Mouse (Mus musculus): ENCODE measurements at regions not wholly inside any gene's neighbourhood (a gene's known extent, or its start where the extent isn't known, plus 50 kb on each side); places are given as distances from the start of the nearest gene placed in this dataset.

DNA sequence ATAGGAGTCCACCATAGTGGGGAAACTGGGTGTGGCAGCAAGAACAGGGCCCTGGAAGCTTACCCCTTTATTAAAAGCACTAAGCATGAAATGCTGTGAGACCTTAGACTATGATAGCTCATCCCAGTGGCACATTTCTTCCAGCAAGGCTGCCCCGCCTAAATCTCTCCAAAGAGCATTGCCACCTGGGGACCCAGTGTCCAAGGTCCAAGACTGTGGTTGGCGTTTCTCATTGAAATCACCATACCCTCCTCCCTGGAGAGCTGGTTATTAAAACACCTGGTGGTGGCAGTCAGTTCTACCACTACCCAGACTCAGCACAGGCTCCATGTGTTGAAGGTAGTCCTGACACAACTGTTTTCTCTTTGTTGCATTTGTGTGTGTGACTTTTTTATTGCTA, 78.9 kb upstream of the Stt3b start:
- H3K9ac ChIP-seq (replicated peaks) = no peak overlapping the region
- H3K9me3 ChIP-seq = no peaks in the 10 kb centered on the region
- no peaks in the 10 kb centered on the region for H3K27me3 ChIP-seq
- peaks cover 9% of the 10 kb centered on the region; the same call in 1 of the 2 replicates for H3K4me1 ChIP-seq
- H3K4me3 ChIP-seq = no peak overlapping the region
- H3K36me3 ChIP-seq = no peaks in the 10 kb centered on the region
- 88% methylated on average over 2 of the region's 2 CpGs for WGBS
- no peak for ATAC-seq (ENCODE audit: low FRiP score, low read depth)
- no peak overlapping the region for H3K4me2 ChIP-seq (replicated peaks)
- no peak overlapping the region for H3K27ac ChIP-seq (replicated peaks)

DNA sequence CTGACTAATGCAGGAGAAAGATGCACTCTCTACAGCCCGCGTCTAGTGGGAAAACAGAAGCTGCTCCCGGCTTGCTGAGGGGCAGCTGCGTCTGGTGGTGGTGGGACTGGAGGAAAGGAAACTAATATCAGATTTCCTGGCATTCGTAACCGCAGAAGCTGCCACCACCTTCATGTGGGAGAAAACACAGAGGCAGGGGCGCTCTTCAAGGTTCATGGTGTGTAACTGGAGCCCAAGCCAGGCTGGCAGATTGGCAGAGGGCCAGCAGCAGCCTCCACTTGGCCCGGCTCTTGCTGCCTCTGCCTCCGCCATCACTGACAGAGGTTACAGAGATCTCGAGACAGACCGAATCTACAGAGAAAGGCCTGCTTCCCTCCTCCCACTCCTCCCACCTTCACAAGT, 80.7 kb upstream of the Stt3b start:
- no peaks in the 10 kb centered on the region for H3K36me3 ChIP-seq
- H3K27ac ChIP-seq (replicated peaks) = 0 out of 2 replicates have a peak overlapping the region, but pooled peaks have one; percentile 40
- WGBS = 41% methylated on average over 11 of the region's 11 CpGs
- no peak for ATAC-seq (ENCODE audit: low FRiP score, low read depth)
- no peaks in the 10 kb centered on the region for H3K9me3 ChIP-seq
- no peaks in the 10 kb centered on the region for H3K27me3 ChIP-seq
- no peak overlapping the region for H3K4me3 ChIP-seq
- H3K4me2 ChIP-seq (replicated peaks) = no peak overlapping the region
- peaks cover 9% of the 10 kb centered on the region; the same call in 1 of the 2 replicates for H3K4me1 ChIP-seq
- no peak overlapping the region for H3K9ac ChIP-seq (replicated peaks)

DNA sequence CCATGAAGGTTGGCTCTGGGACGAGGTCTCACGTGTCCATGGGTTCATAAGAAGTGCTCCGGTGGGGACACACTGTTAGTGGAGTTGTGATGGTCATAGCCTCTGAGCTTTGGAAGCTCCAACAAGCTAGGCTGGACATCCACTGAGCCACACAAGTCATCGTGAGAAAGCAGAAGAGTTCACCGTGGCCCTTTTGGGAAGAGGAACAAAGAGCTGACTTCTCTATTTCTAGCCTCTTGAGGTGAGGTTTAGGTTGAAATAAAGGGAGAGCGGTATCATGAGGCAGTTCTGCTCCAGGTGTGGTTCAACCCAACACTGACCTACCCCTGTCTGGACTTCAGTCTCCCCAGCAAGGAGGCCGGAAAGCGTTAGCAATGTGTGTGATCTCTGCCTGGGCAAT, 85.3 kb upstream of the Stt3b start:
- H3K4me1 ChIP-seq = peaks cover 8% of the 10 kb centered on the region; the same call in 1 of the 2 replicates
- no peak overlapping the region for H3K9ac ChIP-seq (replicated peaks)
- no peak overlapping the region for H3K4me2 ChIP-seq (replicated peaks)
- no peak for ATAC-seq (ENCODE audit: low FRiP score, low read depth)
- WGBS = 94% methylated on average over 8 of the region's 8 CpGs
- H3K27me3 ChIP-seq = no peaks in the 10 kb centered on the region
- peaks cover 7% of the 10 kb centered on the region; the same call in 1 of the 2 replicates for H3K9me3 ChIP-seq
- no peaks in the 10 kb centered on the region for H3K36me3 ChIP-seq
- no peak overlapping the region for H3K27ac ChIP-seq (replicated peaks)
- no peak overlapping the region for H3K4me3 ChIP-seq

DNA sequence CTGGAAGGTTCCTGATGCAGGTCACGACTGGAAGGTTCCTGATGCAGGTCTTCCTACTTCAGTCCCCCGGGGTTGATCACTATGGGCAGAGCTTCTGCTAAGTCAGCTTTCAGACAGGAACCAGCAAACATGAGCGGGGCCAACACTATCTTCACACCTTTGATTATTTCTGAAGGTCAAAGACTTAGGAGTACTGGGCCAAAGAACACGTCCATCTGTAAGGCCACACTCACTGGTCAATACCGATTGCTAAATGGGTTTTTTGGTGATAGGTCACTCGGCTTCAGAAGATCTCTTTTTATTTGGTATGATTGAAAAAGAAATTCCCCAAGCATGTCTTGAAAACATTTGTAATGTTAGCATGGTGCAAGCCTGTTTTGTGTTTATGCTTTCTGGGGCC, 90.2 kb upstream of the Stt3b start:
- no peak overlapping the region for H3K27ac ChIP-seq (replicated peaks)
- no peaks in the 10 kb centered on the region for H3K27me3 ChIP-seq
- peaks cover 7% of the 10 kb centered on the region; the same call in 1 of the 2 replicates for H3K9me3 ChIP-seq
- H3K4me2 ChIP-seq (replicated peaks) = no peak overlapping the region
- H3K9ac ChIP-seq (replicated peaks) = no peak overlapping the region
- H3K36me3 ChIP-seq = no peaks in the 10 kb centered on the region
- H3K4me1 ChIP-seq = 0 out of 2 replicates have a peak, but pooled peaks cover 2% of the 10 kb centered on the region
- H3K4me3 ChIP-seq = no peak overlapping the region
- ATAC-seq (ENCODE audit: low FRiP score, low read depth) = no peak
- 91% methylated on average over 6 of the region's 6 CpGs for WGBS

DNA sequence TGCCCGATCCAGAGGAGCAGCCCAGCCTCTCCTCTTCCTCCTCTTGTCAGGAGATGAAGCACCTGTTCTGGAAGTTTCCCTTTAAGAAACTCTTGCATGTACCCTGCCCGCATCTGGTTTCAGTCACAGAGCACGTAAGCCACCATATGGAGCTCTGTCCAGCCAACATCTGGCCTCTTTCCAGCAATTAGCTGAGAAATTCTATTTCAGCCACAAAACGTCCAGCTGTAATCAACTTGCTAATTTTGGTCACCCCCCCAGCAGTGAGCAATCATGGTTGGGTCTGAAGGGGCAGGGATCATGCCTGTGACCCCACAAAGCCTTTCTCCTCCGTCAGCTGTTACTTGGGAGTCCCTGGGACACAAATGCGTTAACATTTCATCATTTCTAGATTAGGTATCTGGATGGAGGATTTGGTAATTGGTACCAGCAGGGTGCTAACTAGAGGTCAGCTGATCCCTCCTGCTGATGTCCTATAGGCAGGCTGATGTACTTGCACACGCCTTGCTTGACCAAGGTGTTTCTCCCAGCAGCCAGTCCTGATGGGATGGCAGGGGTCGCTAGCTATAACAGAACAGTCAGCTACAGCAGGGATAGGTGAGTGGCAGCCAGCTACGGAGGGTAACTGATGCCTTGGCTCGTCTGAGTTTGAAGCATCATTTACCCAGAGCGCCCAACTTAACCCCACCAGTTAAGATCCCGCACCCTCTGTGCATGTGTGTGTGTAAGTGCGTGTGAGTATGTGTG, 91.4 kb upstream of the Stt3b start:
- WGBS = 77% methylated on average over 13 of the region's 13 CpGs

DNA sequence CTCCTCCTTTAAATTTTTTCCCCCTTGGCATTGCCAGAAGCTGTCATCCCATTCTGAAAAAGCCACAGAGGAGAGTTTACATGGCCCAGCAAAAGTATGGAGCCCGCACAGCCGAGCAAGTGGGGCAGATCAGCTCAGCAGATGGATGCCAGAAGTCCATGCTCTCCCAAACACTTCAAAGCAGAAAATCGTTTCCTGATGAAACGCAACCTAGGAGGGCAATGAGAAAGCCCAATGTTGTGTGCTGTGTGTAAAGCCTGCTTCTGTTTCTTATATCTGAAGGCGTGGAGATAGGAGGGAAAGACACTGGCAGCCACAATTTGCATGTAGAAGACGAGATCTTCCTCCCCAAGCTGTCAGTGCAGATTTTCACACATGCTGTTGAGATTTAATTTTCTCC, 92.4 kb upstream of the Stt3b start:
- no peak overlapping the region for H3K9ac ChIP-seq (replicated peaks)
- WGBS = 72% methylated on average over 6 of the region's 6 CpGs
- H3K36me3 ChIP-seq = no peaks in the 10 kb centered on the region
- no peak overlapping the region for H3K4me3 ChIP-seq
- H3K27ac ChIP-seq (replicated peaks) = no peak overlapping the region
- no peaks in the 10 kb centered on the region for H3K27me3 ChIP-seq
- H3K4me2 ChIP-seq (replicated peaks) = no peak overlapping the region
- H3K9me3 ChIP-seq = 0 out of 2 replicates have a peak, but pooled peaks cover 4% of the 10 kb centered on the region
- no peak for ATAC-seq (ENCODE audit: low FRiP score, low read depth)
- 0 out of 2 replicates have a peak, but pooled peaks cover 2% of the 10 kb centered on the region for H3K4me1 ChIP-seq

More for the DNA sequence above, 91.4 kb upstream of the Stt3b start:
- no peaks in the 10 kb centered on the region for H3K27me3 ChIP-seq
- H3K4me1 ChIP-seq = 0 out of 2 replicates have a peak, but pooled peaks cover 2% of the 10 kb centered on the region
- no peak overlapping the region for H3K9ac ChIP-seq (replicated peaks)
- no peak overlapping the region for H3K27ac ChIP-seq (replicated peaks)
- H3K4me2 ChIP-seq (replicated peaks) = no peak overlapping the region
- no peaks in the 10 kb centered on the region for H3K36me3 ChIP-seq
- peaks cover 7% of the 10 kb centered on the region; the same call in 1 of the 2 replicates for H3K9me3 ChIP-seq
- H3K4me3 ChIP-seq = no peak overlapping the region
- ATAC-seq (ENCODE audit: low FRiP score, low read depth) = no peak

DNA sequence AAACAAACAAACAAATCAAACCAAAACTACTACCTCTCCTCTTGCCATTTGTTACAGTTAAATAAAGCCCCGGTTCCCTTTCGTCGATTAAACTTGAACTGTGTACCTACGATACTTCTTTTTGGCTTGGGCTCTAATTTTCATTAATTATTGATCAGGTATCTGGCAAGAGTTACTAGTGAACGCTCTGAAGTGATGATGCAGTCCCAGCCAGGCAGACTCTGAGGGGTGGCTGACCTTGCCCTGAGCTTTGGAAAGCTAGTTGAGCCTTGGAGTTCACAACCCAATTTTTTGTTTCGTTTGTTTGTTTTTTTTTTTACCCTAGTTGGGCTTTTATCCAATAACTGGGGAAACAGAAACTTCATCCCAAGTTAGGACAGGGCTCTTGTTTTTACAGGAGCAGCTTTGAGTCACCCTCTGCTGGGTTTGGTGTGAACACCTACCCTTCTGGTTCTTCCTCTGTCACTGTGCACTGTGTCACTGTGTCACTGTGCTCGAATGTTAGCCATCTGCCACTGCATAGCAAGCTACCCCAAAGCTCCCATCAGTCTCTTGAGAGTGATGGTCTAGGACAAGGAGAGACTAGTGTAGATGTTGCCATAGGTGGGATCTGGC, 93.2 kb upstream of the Stt3b start:
- Histone ChIP-seq H3K27me3 (no peaks in the 10 kb centered on the region), H3K27ac (replicated peaks) (no peak overlapping the region), H3K4me3 (no peak overlapping the region), H3K4me1 (0 out of 2 replicates have a peak, but pooled peaks cover 2% of the 10 kb centered on the region), H3K9me3 (no peaks in the 10 kb centered on the region), H3K9ac (replicated peaks) (no peak overlapping the region), H3K36me3 (no peaks in the 10 kb centered on the region), H3K4me2 (replicated peaks) (no peak overlapping the region)
- no peak for ATAC-seq (ENCODE audit: low FRiP score, low read depth)
- WGBS = 86% methylated on average over 7 of the region's 7 CpGs

DNA sequence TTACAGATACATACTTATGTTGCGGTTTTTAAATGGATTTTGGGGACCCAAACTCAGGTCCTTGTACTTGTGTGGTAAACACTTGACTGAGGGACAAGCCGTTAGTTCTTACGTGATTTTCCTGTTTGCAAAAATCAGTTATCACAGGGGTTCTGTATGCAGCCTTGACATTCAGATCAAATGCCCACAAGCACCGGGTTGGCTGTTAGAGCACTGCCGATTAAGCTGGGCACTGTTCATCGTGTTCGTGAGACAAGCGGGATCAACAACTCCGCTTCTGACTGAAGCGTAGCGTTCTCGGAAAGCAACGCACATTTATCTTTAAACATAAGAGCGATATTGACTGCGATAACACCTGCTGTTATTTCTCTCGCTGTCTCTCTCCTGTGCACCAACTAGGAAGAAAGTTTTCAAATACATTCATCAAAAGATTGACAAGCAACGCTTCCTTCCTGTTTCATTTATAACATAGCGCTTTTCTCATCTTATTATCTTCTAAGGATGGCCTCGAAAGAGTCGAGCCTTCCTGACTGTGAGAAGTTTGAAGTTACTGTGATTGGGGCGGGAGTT, 97.8 kb upstream of the Stt3b start:
- 94% methylated on average over 21 of the region's 21 CpGs for WGBS
- Histone ChIP-seq H3K9ac (replicated peaks) (no peak overlapping the region), H3K4me2 (replicated peaks) (no peak overlapping the region), H3K4me1 (0 out of 2 replicates have a peak, but pooled peaks cover 6% of the 10 kb centered on the region), H3K27ac (replicated peaks) (no peak overlapping the region), H3K4me3 (no peak overlapping the region), H3K36me3 (no peaks in the 10 kb centered on the region), H3K27me3 (no peaks in the 10 kb centered on the region), H3K9me3 (no peaks in the 10 kb centered on the region)
- no peak for ATAC-seq (ENCODE audit: low FRiP score, low read depth)

DNA sequence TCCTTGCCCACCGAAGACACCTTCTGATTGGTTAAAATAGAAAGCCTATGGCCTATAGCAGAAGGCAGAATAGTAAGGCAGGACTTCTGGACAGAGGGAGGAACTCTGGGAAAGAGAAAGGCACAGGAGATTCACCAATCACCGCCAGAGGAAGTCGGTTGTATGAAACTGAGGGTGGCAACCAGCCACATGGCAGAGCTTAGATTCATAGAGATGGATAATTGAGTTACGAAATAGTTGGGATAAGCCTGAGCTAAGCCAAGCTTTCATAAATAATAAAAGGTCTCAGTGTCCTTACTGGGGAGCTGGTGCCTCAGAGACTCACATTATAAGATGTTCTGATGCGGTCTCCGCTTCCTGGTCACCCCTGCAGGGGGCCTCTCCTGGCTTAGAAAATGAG, 98.7 kb upstream of the Stt3b start:
- no peaks in the 10 kb centered on the region for H3K27me3 ChIP-seq
- H3K4me3 ChIP-seq = no peak overlapping the region
- H3K4me2 ChIP-seq (replicated peaks) = no peak overlapping the region
- 0 out of 2 replicates have a peak, but pooled peaks cover 6% of the 10 kb centered on the region for H3K4me1 ChIP-seq
- H3K9ac ChIP-seq (replicated peaks) = no peak overlapping the region
- H3K36me3 ChIP-seq = no peaks in the 10 kb centered on the region
- ATAC-seq (ENCODE audit: low FRiP score, low read depth) = no peak
- 83% methylated on average over 6 of the region's 6 CpGs for WGBS
- H3K9me3 ChIP-seq = no peaks in the 10 kb centered on the region
- no peak overlapping the region for H3K27ac ChIP-seq (replicated peaks)

DNA sequence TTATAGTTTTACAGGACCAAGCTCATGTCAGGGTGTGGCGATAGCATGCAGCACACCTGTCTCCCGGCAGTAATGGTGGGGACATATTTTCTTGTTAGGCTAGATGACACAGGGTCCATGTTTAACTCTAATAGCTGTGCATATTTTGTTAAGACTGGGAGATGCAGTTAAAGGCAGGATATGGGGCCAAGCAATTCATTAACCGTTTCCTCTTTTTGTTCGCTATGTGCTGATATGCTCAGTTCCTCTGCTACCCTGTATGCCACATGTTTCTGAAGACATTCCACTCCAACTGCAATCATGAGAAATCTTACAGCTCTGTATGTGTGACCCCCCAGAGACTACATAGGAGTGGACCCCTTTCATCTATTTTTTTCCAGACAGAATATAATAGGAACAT, 104.0 kb upstream of the Stt3b start:
- no peak overlapping the region for H3K4me3 ChIP-seq
- H3K4me2 ChIP-seq (replicated peaks) = no peak overlapping the region
- no peak overlapping the region for H3K9ac ChIP-seq (replicated peaks)
- H3K27me3 ChIP-seq = no peaks in the 10 kb centered on the region
- no peak overlapping the region for H3K27ac ChIP-seq (replicated peaks)
- WGBS = 95% methylated on average over 4 of the region's 4 CpGs
- no peaks in the 10 kb centered on the region for H3K9me3 ChIP-seq
- H3K4me1 ChIP-seq = 0 out of 2 replicates have a peak, but pooled peaks cover 6% of the 10 kb centered on the region
- no peak for ATAC-seq (ENCODE audit: low FRiP score, low read depth)
- H3K36me3 ChIP-seq = no peaks in the 10 kb centered on the region

DNA sequence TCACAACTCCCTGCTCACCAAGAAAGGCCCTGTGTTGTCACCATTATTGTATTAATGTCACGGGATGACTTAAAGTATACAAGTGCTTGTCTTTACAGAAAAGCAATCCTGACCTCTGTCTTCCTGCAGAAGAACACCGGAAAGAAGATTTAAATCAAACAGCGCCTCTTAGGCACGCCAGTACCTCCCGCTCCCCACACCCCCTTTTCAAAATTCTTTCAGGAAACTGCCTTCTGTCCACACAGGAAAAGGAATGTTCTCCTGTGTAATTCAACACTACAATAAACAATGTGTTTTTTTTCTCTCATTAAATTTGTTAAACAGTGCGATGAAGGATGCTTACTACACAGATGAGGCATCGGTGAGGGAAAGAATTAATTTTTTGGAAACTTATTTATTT, 112.6 kb upstream of the Stt3b start:
- no peak overlapping the region for H3K4me2 ChIP-seq (replicated peaks)
- 88% methylated on average over 7 of the region's 7 CpGs for WGBS
- ATAC-seq (ENCODE audit: low FRiP score, low read depth) = no peak
- no peak overlapping the region for H3K9ac ChIP-seq (replicated peaks)
- no peaks in the 10 kb centered on the region for H3K36me3 ChIP-seq
- H3K27me3 ChIP-seq = no peaks in the 10 kb centered on the region
- peaks cover 7% of the 10 kb centered on the region; the same call in 1 of the 2 replicates for H3K9me3 ChIP-seq
- no peak overlapping the region for H3K27ac ChIP-seq (replicated peaks)
- H3K4me3 ChIP-seq = no peak overlapping the region
- no peaks in the 10 kb centered on the region for H3K4me1 ChIP-seq

DNA sequence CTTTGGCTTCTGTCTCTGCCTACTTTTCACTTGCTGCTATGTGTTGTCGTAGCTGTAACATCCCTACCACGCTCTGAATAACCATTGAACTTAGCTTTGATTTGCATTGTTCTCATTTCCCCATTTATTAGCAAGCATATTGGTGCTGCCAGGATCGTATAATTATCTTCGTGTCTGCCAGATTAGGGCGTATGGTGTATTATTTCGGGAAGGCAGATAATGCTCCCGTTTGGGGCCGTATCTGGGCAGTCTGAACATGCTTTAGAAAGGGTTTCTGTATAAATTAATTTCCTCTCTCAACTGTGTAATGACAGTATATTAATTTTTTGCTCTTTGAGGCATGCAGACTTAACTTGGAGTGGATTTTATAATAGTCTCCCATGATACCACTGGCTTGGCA, 116.5 kb upstream of the Stt3b start:
- Histone ChIP-seq H3K9ac (replicated peaks) (no peak overlapping the region), H3K9me3 (no peaks in the 10 kb centered on the region), H3K27me3 (no peaks in the 10 kb centered on the region), H3K4me2 (replicated peaks) (no peak overlapping the region), H3K4me3 (no peak overlapping the region), H3K36me3 (no peaks in the 10 kb centered on the region), H3K4me1 (no peaks in the 10 kb centered on the region), H3K27ac (replicated peaks) (no peak overlapping the region)
- WGBS = 80% methylated on average over 8 of the region's 8 CpGs
- no peak for ATAC-seq (ENCODE audit: low FRiP score, low read depth)
